Mouse (Mus musculus) limb, embryonic 12.5 days (tissue): ENCODE results near the gene Hmgcl. TPM values are rescaled to one million over a fixed set of nuclear protein-coding genes. Genes with fewer than 3 reads are reported as not detected.
"Not testable (repeated sequence)": the region's sequence is repeated elsewhere in the genome, so short reads cannot be mapped to it uniquely, and the experiment has no call there.

Source experiments
- ATAC-seq: fragments of 200-750 bp; cut with Nextera tagmentation; 2 replicates; pipeline ENCODE4 v1.8.0; 2017; ENCODE audit warnings: low read depth, moderate TSS enrichment; ENCODE audit not compliant: insufficient number of reproducible peaks, insufficient read depth, low FRiP score, low TSS enrichment
- H3K27ac ChIP-seq: fragments of 300-500 bp; sonication (generic); 2 replicates; pipeline ENCODE4 v1.5.1; 2016; ENCODE audit warnings: mild to moderate bottlenecking, moderate library complexity
- H3K27me3 ChIP-seq: fragments of 300-500 bp; sonication (generic); 2 replicates; pipeline ENCODE4 v1.6.1; 2016; ENCODE audit warnings: mild to moderate bottlenecking, moderate library complexity
- H3K36me3 ChIP-seq: fragments of 300-500 bp; sonication (generic); 2 replicates; pipeline ENCODE4 v1.6.1; 2016; ENCODE audit warnings: mild to moderate bottlenecking, moderate library complexity
- H3K4me1 ChIP-seq: fragments of 300-500 bp; sonication (generic); replicated peaks from 2 replicates; pipeline ENCODE4 v1.6.1; 2016
- H3K4me2 ChIP-seq: fragments of 300-500 bp; sonication (generic); 2 replicates; pipeline ENCODE4 v1.6.1; 2016; ENCODE audit warnings: mild to moderate bottlenecking, moderate library complexity
- H3K4me3 ChIP-seq: fragments of 300-500 bp; sonication (generic); replicated peaks from 2 replicates; pipeline ENCODE4 v1.5.1; 2016; ENCODE audit warnings: mild to moderate bottlenecking
- H3K9ac ChIP-seq: fragments of 300-500 bp; sonication (generic); replicated peaks from 2 replicates; pipeline ENCODE4 v1.6.1; 2016; ENCODE audit warnings: mild to moderate bottlenecking, moderate library complexity
- H3K9me3 ChIP-seq: fragments of 300-500 bp; sonication (generic); 2 replicates; pipeline ENCODE4 v1.6.1; 2016; ENCODE audit warnings: mild to moderate bottlenecking, moderate library complexity
- WGBS: fragments of 180-500 bp; shearing (Covaris S2); methylation state at CpG from one replicate; pipeline ENCODE4 v1.1.7; 2016; 5-methylcytosine and 5-hydroxymethylcytosine counted together
- polyA plus RNA-seq: library from polyadenylated mRNA; unstranded; fragments of >200 nt; fragmentation: Nextera tagmentation; extraction: Ambion mirVana; gene quantifications from 2 replicates; pipeline ENCODE4 v1.2.1, GENCODE M21; 2016

Hmgcl gene
- polyA plus RNA-seq, 1 experiment from 2014 or later, result 78.5 TPM

DNA sequence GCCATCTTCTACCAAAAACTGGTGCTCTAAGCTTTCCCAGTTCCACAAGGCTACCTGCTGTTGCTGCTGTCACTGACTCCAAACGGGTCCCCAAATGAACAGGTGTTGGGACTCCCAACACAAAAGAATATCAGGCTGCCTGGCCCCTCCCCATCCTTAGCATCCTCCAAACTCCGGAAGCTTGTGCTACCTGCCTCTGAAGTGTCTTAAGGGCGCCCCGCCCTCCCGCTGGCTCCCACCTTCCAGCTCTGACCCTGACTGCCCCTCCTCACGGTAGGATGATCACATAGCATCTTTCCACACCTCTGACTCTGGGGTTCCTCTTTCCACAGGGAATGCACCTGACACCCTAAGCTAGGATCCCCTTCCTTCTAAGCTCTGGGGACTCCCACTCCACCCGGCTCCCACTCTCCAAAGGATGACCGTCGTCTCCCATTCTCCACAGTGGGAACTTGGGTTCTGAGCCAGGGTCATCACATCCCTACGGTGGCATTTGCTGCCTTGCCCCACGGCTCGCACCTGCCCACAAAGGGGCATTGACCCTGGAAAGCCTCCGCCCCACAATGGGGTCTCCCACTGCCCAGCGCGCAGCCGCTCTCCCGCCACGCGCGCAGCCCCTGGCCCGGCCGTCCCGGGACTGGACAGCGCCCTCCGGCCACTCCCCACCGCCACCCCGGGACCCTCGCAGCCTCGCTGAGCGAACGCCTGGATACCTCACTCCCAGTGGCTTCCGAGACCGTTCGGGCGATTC is 25.7 kb downstream of the Hmgcl start:
- H3K27ac ChIP-seq, result peak overlapping the region; percentile 66
- H3K4me3 ChIP-seq, result peak overlapping the region; percentile 100
- peak overlapping the region; percentile 93 for H3K9ac ChIP-seq
- H3K4me1 ChIP-seq, result peaks cover 21% of the 10 kb centered on the region
- no peak for ATAC-seq
- H3K9me3 ChIP-seq, result no peaks in the 10 kb centered on the region
- H3K36me3 ChIP-seq, result peaks cover 70% of the 10 kb centered on the region
- under 1% methylated on average over 35 of the region's 35 CpGs for WGBS
- no peaks in the 10 kb centered on the region for H3K27me3 ChIP-seq
- peak overlapping the region; percentile 98 for H3K4me2 ChIP-seq

DNA sequence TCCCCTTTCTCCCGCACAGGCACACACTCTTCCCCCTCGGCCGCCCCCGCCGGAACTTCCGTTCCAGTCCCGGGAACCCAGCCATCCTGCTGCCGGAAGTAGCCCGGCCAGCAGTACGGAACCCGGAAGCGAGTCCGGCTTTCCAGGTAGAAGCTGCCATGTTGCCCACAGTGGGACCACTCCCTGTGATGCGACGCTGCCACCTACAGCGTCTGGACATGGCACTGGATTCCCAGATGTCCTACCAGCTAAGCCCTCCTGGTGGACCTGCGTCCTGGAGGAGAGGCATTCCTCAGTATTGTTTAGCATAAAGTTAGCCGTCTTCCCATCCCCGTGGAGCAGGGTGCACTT is 26.3 kb downstream of the Hmgcl start, which contains the start of gene Lypla2:
TSS of gene Lypla2 (minus strand) at position 71 of the 351 bp plus-strand sequence.
- Histone ChIP-seq H3K4me3 (peak within 1 kb of the TSS; percentile 100), H3K4me1 (peaks cover 21% of the 10 kb centered on the region), H3K36me3 (peaks cover 70% of the 10 kb centered on the region), H3K9me3 (no peaks in the 10 kb centered on the region), H3K27me3 (no peaks in the 10 kb centered on the region), H3K9ac (peak within 1 kb of the TSS; percentile 93), H3K4me2 (peak within 1 kb of the TSS; percentile 98), H3K27ac (peak within 1 kb of the TSS; percentile 66)
- peak; percentile 76 for ATAC-seq
- WGBS, result 2% methylated on average over 19 of the region's 19 CpGs

DNA sequence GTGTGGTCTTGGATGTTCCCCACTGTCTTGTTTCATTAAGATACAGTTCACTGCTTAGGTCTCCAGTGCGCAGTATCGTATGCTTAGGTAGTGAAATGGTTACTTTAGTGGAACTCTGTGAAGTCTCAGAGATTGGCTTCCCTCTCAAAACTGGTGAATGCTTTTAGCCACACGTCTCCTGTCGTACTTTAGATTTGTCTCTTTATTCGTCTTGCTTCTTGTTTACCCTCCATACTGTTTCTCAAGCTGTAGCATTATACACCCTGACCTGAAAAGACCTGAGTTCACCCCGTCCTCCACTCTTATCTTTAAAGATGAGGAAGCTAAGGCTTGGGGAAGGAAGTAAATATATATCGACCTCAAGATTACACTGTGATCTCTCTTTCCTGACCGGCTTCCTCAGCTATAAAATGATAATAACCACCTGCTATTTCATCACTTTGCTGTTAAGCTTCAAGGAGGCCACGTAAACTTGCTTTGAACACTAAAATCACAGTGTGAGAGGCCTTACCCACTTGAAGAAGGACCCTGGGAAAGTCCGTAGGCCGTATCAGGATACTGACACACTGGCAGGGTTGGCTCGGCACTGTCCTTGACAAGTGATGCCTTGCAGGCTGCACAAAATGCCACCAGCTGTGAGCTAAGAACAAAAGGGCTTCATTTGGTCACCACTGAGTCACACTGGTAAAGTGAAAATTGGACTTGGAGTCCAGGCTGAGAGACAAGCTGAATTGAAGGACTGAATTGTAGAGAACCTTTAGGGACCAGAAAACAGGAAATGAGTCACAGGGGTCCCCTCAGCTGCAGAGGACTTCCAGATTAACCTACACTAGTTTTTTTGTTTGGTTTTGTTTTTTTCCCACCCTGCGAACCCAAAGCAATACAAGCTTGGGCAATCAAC is 26.9 kb downstream of the Hmgcl start:
- no peak for ATAC-seq
- Histone ChIP-seq H3K4me3 (peak overlapping the region; percentile 100), H3K27me3 (no peaks in the 10 kb centered on the region), H3K9ac (peak overlapping the region; percentile 93), H3K4me1 (peaks cover 21% of the 10 kb centered on the region), H3K4me2 (peak overlapping the region; percentile 98), H3K27ac (peak overlapping the region; percentile 66; the same call in 1 of the 2 replicates), H3K9me3 (no peaks in the 10 kb centered on the region), H3K36me3 (peaks cover 67% of the 10 kb centered on the region)
- WGBS, result 74% methylated on average over 13 of the region's 13 CpGs

DNA sequence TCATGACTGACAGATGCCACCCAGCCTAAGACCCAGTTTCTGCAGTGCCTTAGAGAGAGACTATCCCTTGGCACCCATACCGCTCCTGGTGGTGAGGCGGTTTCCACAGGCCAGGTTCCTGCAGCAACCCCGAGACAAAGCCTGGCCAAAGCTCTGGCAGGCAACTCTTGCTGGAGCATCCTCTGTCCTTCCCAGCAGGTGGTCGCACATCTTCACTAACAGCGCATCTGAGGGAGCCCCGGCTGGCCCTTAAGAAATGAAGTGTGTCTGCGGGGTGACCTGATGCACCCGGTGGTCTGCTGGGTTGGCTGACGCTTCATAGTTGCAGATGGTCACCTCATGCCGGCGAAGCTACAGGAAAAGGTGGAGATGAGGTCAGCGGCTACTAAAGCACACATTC is 29.9 kb downstream of the Hmgcl start:
- peaks cover 63% of the 10 kb centered on the region for H3K36me3 ChIP-seq
- no peak overlapping the region for H3K9ac ChIP-seq
- no peak overlapping the region for H3K4me2 ChIP-seq

DNA sequence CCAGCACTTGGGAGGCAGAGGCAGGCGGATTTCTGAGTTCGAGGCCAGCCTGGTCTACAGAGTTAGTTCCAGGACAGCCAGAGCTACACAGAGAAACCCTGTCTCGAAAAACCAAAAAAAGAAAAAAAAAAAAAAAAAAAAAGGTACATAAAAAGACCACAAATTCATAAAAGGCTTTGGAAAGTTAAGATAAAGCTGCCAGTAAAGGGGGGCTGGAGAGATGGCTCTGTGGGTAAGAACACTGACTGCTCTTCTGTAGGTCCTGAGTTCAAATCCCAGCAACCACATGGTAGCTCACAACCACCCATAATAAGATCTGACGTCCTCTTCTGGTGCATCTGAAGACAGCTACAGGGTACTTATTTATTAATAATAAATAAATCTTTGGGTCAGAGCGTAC is 34.0 kb downstream of the Hmgcl start:
- not testable (repeated sequence) for H3K4me1 ChIP-seq, H3K9ac ChIP-seq, H3K27me3 ChIP-seq, H3K4me3 ChIP-seq, ATAC-seq, H3K4me2 ChIP-seq, H3K9me3 ChIP-seq, H3K27ac ChIP-seq
- WGBS, result 94% methylated on average over 5 of the region's 5 CpGs
- peaks cover 88% of the 10 kb centered on the region for H3K36me3 ChIP-seq

More for the DNA sequence above, 29.9 kb downstream of the Hmgcl start:
- no peak overlapping the region for H3K4me3 ChIP-seq
- no peak overlapping the region for H3K27ac ChIP-seq
- 92% methylated on average over 12 of the region's 12 CpGs for WGBS
- H3K27me3 ChIP-seq, result no peaks in the 10 kb centered on the region
- H3K4me1 ChIP-seq, result peaks cover 9% of the 10 kb centered on the region
- ATAC-seq, result no peak
- no peaks in the 10 kb centered on the region for H3K9me3 ChIP-seq

DNA sequence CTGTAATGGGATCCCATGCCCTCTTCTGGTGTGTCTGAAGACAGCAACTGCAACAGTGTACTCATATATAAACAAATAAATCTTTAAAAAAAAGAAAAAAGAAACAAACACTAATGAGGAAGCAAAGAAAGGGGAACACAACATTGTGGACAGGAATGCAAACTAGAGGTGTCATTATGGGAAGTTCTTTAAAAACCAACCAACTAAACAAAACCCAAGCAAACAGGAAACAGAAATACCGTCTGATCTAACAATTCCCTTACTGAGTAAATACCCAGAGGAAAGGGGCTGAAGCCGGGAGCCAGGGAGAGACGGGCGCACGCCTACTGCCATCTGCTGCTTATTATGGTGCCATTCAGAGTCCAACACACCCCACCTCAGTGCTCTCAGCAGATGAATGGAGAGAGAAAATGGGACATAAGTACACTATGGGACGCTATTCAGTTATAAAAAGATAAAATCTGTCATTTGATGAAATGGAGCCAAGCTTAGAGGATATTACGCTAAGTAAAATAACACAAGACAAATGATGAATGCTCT is 35.3 kb downstream of the Hmgcl start:
- Histone ChIP-seq H3K9ac (no peak overlapping the region), H3K4me3 (no peak overlapping the region), H3K4me1 (peaks cover 12% of the 10 kb centered on the region), H3K4me2 (no peak overlapping the region), H3K9me3 (no peaks in the 10 kb centered on the region), H3K27ac (no peak overlapping the region), H3K36me3 (peaks cover 80% of the 10 kb centered on the region), H3K27me3 (no peaks in the 10 kb centered on the region)
- ATAC-seq, result no peak
- WGBS, result 73% methylated on average over 7 of the region's 7 CpGs

DNA sequence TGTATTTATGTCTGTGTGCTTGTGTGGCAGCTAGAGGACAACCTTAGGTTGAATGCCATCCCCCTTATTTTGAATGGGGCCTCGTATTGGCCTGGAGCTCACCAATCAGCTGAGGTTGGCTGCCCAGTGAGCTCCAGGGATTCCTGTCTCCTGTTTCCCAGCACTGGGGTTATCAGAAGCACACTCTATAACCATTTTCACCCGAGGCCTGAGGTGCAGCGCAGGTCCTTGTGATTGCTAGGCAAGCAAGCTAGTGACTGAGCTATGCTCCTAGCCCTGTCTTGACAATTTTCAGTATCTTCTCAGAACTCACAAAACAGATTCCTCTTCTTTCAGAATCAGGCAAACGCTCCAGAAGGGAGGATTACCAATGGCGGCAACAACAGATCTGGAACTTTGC is 38.3 kb downstream of the Hmgcl start:
- Histone ChIP-seq H3K4me2 (no peak overlapping the region), H3K4me3 (no peak overlapping the region), H3K9ac (no peak overlapping the region), H3K4me1 (peaks cover 12% of the 10 kb centered on the region), H3K36me3 (peaks cover 54% of the 10 kb centered on the region), H3K27ac (no peak overlapping the region), H3K9me3 (no peaks in the 10 kb centered on the region), H3K27me3 (no peaks in the 10 kb centered on the region)
- 86% methylated on average over 5 of the region's 5 CpGs for WGBS
- no peak for ATAC-seq

DNA sequence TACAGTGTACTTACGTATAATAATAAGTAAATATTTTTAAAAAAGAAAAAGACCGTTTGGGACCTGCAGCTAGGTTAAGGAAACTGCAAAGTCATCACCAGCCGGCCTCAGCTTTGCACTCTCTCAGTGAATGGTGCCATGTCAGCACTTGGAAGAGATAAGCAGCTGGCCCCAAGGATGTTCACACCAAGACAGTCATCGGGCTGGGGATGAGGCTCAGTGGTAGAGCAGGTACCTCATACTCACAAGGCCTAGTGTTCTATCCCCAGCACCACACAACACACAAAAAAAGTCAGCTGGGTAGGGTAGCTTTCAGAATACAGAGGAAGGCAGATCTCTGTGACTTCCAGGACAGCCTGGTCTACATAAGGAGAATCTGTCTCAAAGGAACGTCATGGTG is 38.9 kb downstream of the Hmgcl start:
- Histone ChIP-seq H3K36me3 (peaks cover 54% of the 10 kb centered on the region), H3K27ac (no peak overlapping the region), H3K9me3 (no peaks in the 10 kb centered on the region), H3K4me3 (peak overlapping the region; percentile 95; the same call in 1 of the 2 replicates), H3K27me3 (no peaks in the 10 kb centered on the region), H3K4me2 (peak overlapping the region; percentile 83), H3K9ac (no peak overlapping the region), H3K4me1 (peaks cover 12% of the 10 kb centered on the region)
- no peak for ATAC-seq
- WGBS, result 96% methylated on average over 5 of the region's 5 CpGs

DNA sequence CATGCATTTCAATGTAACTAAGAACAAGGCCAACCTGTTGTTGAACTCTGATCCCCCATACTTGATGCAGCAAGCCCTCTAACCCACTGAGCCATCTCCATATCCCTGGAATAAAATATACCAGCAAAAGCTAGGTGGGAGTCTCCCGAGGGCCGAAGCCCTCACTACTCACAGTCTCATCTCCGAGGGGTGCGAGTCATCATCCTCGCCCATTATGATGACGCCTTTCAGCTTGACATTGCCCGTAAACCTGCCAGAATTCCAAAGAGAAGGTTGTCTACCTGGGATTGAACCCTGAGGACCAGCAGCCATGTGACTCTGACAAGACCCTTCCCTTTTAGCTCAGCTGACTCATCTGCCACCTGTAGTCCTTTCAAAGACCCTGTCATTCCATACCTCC is 39.5 kb downstream of the Hmgcl start:
- ATAC-seq, result no peak
- Histone ChIP-seq H3K27ac (no peak overlapping the region), H3K36me3 (peaks cover 49% of the 10 kb centered on the region), H3K4me1 (peaks cover 12% of the 10 kb centered on the region), H3K27me3 (no peaks in the 10 kb centered on the region), H3K4me2 (peak overlapping the region; percentile 83), H3K4me3 (peak overlapping the region; percentile 95), H3K9me3 (no peaks in the 10 kb centered on the region), H3K9ac (peak overlapping the region; percentile 95; the same call in 1 of the 2 replicates)
- WGBS, result 91% methylated on average over 7 of the region's 7 CpGs

DNA sequence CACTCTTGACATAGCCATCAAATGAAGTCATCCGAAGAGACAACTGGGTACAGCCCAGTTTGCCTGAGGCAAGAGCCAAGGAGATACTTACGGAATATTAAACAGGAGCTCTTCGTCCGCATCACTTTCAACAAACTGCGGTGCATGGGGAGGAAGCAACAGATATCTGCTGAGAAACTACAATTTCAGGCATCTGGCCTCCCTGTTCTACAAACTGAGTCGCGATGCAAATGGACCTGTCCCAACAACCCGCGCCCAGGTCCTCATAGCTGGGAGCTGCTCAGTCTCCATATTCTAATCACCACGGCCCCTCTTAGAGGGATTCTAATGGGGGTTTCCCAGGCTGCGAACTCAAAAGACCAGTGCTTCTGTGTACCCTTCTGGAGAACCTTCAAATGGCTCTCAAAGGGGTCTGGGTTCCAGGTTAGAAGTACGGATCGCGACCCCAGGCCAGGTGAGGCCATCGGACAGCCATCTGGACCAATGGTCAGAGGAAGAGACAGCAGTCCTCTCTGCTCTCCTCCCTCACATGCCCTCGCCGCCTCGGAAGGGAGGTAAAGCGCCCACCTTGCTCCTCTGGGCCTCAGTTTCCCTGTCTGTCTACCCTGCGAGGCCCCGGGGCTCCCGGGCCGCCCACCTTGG is 40.2 kb downstream of the Hmgcl start:
- Histone ChIP-seq H3K4me2 (peak overlapping the region; percentile 83), H3K27me3 (no peaks in the 10 kb centered on the region), H3K27ac (peak overlapping the region; percentile 91), H3K9me3 (no peaks in the 10 kb centered on the region), H3K4me3 (peak overlapping the region; percentile 95), H3K36me3 (peaks cover 43% of the 10 kb centered on the region), H3K9ac (peak overlapping the region; percentile 95), H3K4me1 (peaks cover 12% of the 10 kb centered on the region)
- WGBS, result 10% methylated on average over 23 of the region's 23 CpGs
- 0 out of 2 replicates have a peak, but pooled peaks have one; percentile 22 for ATAC-seq
